Mouse (Mus musculus) embryonic fibroblast, embryonic 13.5 days (primary cell): ENCODE data around the gene Car15. TPM values are rescaled to one million over a fixed set of nuclear protein-coding genes. Genes with fewer than 3 reads are reported as not detected.

Experiments used
- H3K27ac ChIP-seq: 2 replicates; pipeline ENCODE4 v1.5.1; 2012; ENCODE audit warnings: low read length, control low read depth, inconsistent platforms; ENCODE audit not compliant: insufficient read depth
- H3K4me1 ChIP-seq: 2 replicates; pipeline ENCODE4 v1.6.1; 2011; ENCODE audit warnings: low read length; ENCODE audit not compliant: control insufficient read depth, insufficient read depth
- H3K4me3 ChIP-seq: 2 replicates; pipeline ENCODE4 v1.5.1; 2011; ENCODE audit warnings: mild to moderate bottlenecking, control low read depth, low read length; ENCODE audit not compliant: insufficient read depth
- CTCF ChIP-seq: IDR thresholded peaks from 2 replicates; pipeline ENCODE4 v1.5.1; 2011; ENCODE audit warnings: mild to moderate bottlenecking, control low read depth, low read length, moderate library complexity, borderline replicate concordance; ENCODE audit not compliant: insufficient read depth
- POLR2A ChIP-seq: IDR thresholded peaks from 2 replicates; pipeline ENCODE4 v1.6.1; 2011; ENCODE audit warnings: low read depth, mild to moderate bottlenecking, control low read depth, low read length, moderate library complexity
- polyA plus RNA-seq: library from polyadenylated mRNA; stranded (reverse); fragments of >200 nt; gene quantifications from 2 replicates; pipeline ENCODE4 v1.2.4, GENCODE M21; 2011; ENCODE audit warnings: low read depth; ENCODE audit not compliant: missing spikeins, insufficient read length

Car15 gene
- polyA plus RNA-seq, 1 experiment = 0.90 TPM

GRCm38 (mm10) chr16:17796519-17796918, 41.6 kb downstream of the Car15 start:
- Histone ChIP-seq H3K4me3 (peak overlapping the region; percentile 21; the same call in 1 of the 2 replicates), H3K4me1 (peaks cover 20% of the 10 kb centered on the region), H3K27ac (peak overlapping the region; percentile 61)
- TF ChIP-seq CTCF = no peak
- no peak for TF ChIP-seq POLR2A

GRCm38 (mm10) chr16:17795643-17796042, 42.5 kb downstream of the Car15 start:
- H3K27ac ChIP-seq = no peak overlapping the region
- peaks cover 15% of the 10 kb centered on the region for H3K4me1 ChIP-seq
- no peak overlapping the region for H3K4me3 ChIP-seq
- no peak for TF ChIP-seq POLR2A
- TF ChIP-seq CTCF = 0 out of 2 replicates have a peak, but pooled peaks have one; percentile 7

DNA sequence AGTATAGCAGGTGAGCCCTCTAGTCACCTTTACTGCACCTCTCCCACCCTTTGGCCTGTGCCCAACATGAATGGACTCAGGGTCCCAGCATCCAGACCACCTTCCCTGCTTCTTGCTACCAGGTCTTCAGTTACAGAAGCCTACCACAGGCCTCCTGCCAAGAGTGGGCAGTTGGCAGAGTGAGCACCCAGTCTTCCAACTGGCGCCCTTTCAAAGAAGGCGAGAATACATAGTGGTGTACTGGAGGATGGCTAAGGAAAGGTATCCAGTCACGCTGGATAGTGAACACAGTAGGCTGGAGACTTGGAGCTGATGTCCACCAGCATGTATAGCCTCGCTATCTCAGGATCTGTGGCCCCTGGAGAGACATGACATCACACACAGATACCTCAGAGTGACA, 44.1 kb downstream of the Car15 start:
- H3K27ac ChIP-seq = no peak overlapping the region
- H3K4me3 ChIP-seq = no peak overlapping the region
- TF ChIP-seq CTCF (no peak), POLR2A (no peak)
- H3K4me1 ChIP-seq = peaks cover 2% of the 10 kb centered on the region; the same call in 1 of the 2 replicates

- Histone ChIP-seq H3K27ac (no peak overlapping the region), H3K4me3 (no peak overlapping the region), H3K4me1 (no peaks in the 10 kb centered on the region; the same call in 1 of the 2 replicates)
- TF ChIP-seq POLR2A (no peak), CTCF (no peak)
Observed at GRCm38 (mm10) chr16:17792728-17793127, 45.4 kb downstream of the Car15 start.

GRCm38 (mm10) chr16:17785337-17785736, 52.8 kb downstream of the Car15 start:
- TF ChIP-seq POLR2A (no peak), CTCF (no peak)
- H3K4me1 ChIP-seq = 0 out of 2 replicates have a peak, but pooled peaks cover 2% of the 10 kb centered on the region
- no peak overlapping the region for H3K4me3 ChIP-seq
- no peak overlapping the region for H3K27ac ChIP-seq

Other genes with a start within 250 kb of the Car15 start
- gene Smpd4, start 219.0 kb downstream of the Car15 start, polyA plus RNA-seq = 28.7 and 44.8 TPM in 2 replicates
- gene Ccdc74a, start 191.9 kb downstream of the Car15 start, polyA plus RNA-seq = 7.1 and 9.7 TPM in 2 replicates
- gene Med15, start 105.5 kb downstream of the Car15 start, polyA plus RNA-seq = 65.3 and 67.2 TPM in 2 replicates
- 53.4 and 63.8 TPM in 2 replicates for gene Klhl22, start 78.7 kb downstream of the Car15 start, polyA plus RNA-seq
- gene Scarf2, start 41.1 kb downstream of the Car15 start, polyA plus RNA-seq = 46.1 and 46.5 TPM in 2 replicates
- not detected in 2 replicates for gene B830017H08Rik, start 5.2 kb downstream of the Car15 start, polyA plus RNA-seq
- gene Gm20518, start 53.3 kb upstream of the Car15 start, polyA plus RNA-seq = 0.26 TPM in 1 of 2 replicates, not detected in the other
- not detected in 2 replicates for gene Tssk1, start 55.9 kb upstream of the Car15 start, polyA plus RNA-seq
- gene Dgcr2, start 60.2 kb upstream of the Car15 start, polyA plus RNA-seq = 46.3 and 53.0 TPM in 2 replicates
- not detected in 2 replicates for gene Tssk2, start 60.3 kb upstream of the Car15 start, polyA plus RNA-seq
- gene Ess2, start 73.0 kb upstream of the Car15 start, polyA plus RNA-seq = 17.5 and 20.7 TPM in 2 replicates
- not detected in 2 replicates for gene Gsc2, start 76.7 kb upstream of the Car15 start, polyA plus RNA-seq
- 77.8 and 111 TPM in 2 replicates for gene Slc25a1, start 89.9 kb upstream of the Car15 start, polyA plus RNA-seq
- not detected in 2 replicates for gene Vpreb2, start 142.1 kb upstream of the Car15 start, polyA plus RNA-seq
- gene Dgcr6, start 214.5 kb upstream of the Car15 start, polyA plus RNA-seq = 26.1 and 34.5 TPM in 2 replicates